Mouse (Mus musculus): ENCODE data around the gene Rgs7bp. TPM values are rescaled to one million over a fixed set of nuclear protein-coding genes. Genes with fewer than 3 reads are reported as not detected.

Rgs7bp gene
- polyA plus RNA-seq, 1 experiment from 2014 or later, result 3.8 TPM

GRCm38 (mm10) chr13:105051432-105051831 lies 3.3 kb downstream of the Rgs7bp start:
- Histone ChIP-seq H3K27ac (no peak overlapping the region), H3K9me3 (no peaks in the 10 kb centered on the region), H3K27me3 (peaks cover 14% of the 10 kb centered on the region), H3K4me1 (peaks cover 9% of the 10 kb centered on the region; the same call in 1 of the 2 replicates), H3K36me3 (no peaks in the 10 kb centered on the region), H3K9ac (no peak overlapping the region), H3K4me3 (no peak overlapping the region), H3K4me2 (replicated peaks) (no peak overlapping the region)
- no peak for ATAC-seq (ENCODE audit: insufficient number of reproducible peaks, insufficient read depth, low FRiP score, low TSS enrichment)
- WGBS, result 30% methylated on average over 6 of the region's 6 CpGs

- Histone ChIP-seq H3K4me3 (no peak overlapping the region), H3K4me1 (0 out of 2 replicates have a peak, but pooled peaks cover 5% of the 10 kb centered on the region), H3K27ac (no peak overlapping the region), H3K4me2 (replicated peaks) (no peak overlapping the region), H3K9me3 (no peaks in the 10 kb centered on the region), H3K27me3 (peaks cover 9% of the 10 kb centered on the region), H3K36me3 (no peaks in the 10 kb centered on the region), H3K9ac (no peak overlapping the region)
- 80% methylated on average over 8 of the region's 8 CpGs for WGBS
- ATAC-seq (ENCODE audit: insufficient number of reproducible peaks, insufficient read depth, low FRiP score, low TSS enrichment), result no peak
Observed at GRCm38 (mm10) chr13:105048662-105049061, 6.1 kb downstream of the Rgs7bp start.

GRCm38 (mm10) chr13:105047377-105047776 lies 7.4 kb downstream of the Rgs7bp start:
- ATAC-seq (ENCODE audit: insufficient number of reproducible peaks, insufficient read depth, low FRiP score, low TSS enrichment), result no peak
- 59% methylated on average over 9 of the region's 9 CpGs for WGBS
- Histone ChIP-seq H3K9me3 (no peaks in the 10 kb centered on the region), H3K4me1 (no peaks in the 10 kb centered on the region), H3K27ac (no peak overlapping the region), H3K4me3 (no peak overlapping the region), H3K9ac (no peak overlapping the region), H3K4me2 (replicated peaks) (no peak overlapping the region), H3K36me3 (no peaks in the 10 kb centered on the region), H3K27me3 (no peaks in the 10 kb centered on the region)

GRCm38 (mm10) chr13:105043882-105044281 lies 10.8 kb downstream of the Rgs7bp start:
- ATAC-seq (ENCODE audit: insufficient number of reproducible peaks, insufficient read depth, low FRiP score, low TSS enrichment), result no peak
- 60% methylated on average over 3 of the region's 3 CpGs for WGBS
- Histone ChIP-seq H3K4me2 (replicated peaks) (no peak overlapping the region), H3K4me1 (no peaks in the 10 kb centered on the region), H3K27ac (no peak overlapping the region), H3K4me3 (no peak overlapping the region), H3K9me3 (no peaks in the 10 kb centered on the region), H3K9ac (no peak overlapping the region), H3K27me3 (no peaks in the 10 kb centered on the region), H3K36me3 (no peaks in the 10 kb centered on the region)

GRCm38 (mm10) chr13:105038334-105038733 lies 16.4 kb downstream of the Rgs7bp start:
- Histone ChIP-seq H3K27me3 (no peaks in the 10 kb centered on the region), H3K36me3 (no peaks in the 10 kb centered on the region), H3K27ac (no peak overlapping the region), H3K4me3 (no peak overlapping the region), H3K4me1 (no peaks in the 10 kb centered on the region), H3K9ac (no peak overlapping the region), H3K4me2 (replicated peaks) (no peak overlapping the region), H3K9me3 (no peaks in the 10 kb centered on the region)
- WGBS, result 74% methylated on average over 5 of the region's 5 CpGs
- no peak for ATAC-seq (ENCODE audit: insufficient number of reproducible peaks, insufficient read depth, low FRiP score, low TSS enrichment)

- Histone ChIP-seq H3K4me2 (replicated peaks) (no peak overlapping the region), H3K27ac (no peak overlapping the region), H3K9ac (no peak overlapping the region), H3K9me3 (no peaks in the 10 kb centered on the region), H3K4me1 (no peaks in the 10 kb centered on the region), H3K4me3 (no peak overlapping the region), H3K27me3 (no peaks in the 10 kb centered on the region), H3K36me3 (no peaks in the 10 kb centered on the region)
- ATAC-seq (ENCODE audit: insufficient number of reproducible peaks, insufficient read depth, low FRiP score, low TSS enrichment), result no peak
- 84% methylated on average over 12 of the region's 12 CpGs for WGBS
Observed at GRCm38 (mm10) chr13:105037816-105038215, 16.9 kb downstream of the Rgs7bp start.

GRCm38 (mm10) chr13:105031882-105032281 lies 22.8 kb downstream of the Rgs7bp start:
- H3K27me3 ChIP-seq, result no peaks in the 10 kb centered on the region
- H3K4me3 ChIP-seq, result no peak overlapping the region
- H3K4me1 ChIP-seq, result no peaks in the 10 kb centered on the region
- H3K4me2 ChIP-seq (replicated peaks), result no peak overlapping the region
- ATAC-seq (ENCODE audit: insufficient number of reproducible peaks, insufficient read depth, low FRiP score, low TSS enrichment), result no peak
- no peak overlapping the region for H3K27ac ChIP-seq
- no peak overlapping the region for H3K9ac ChIP-seq
- no peaks in the 10 kb centered on the region for H3K9me3 ChIP-seq
- H3K36me3 ChIP-seq, result no peaks in the 10 kb centered on the region

- Histone ChIP-seq H3K27ac (no peak overlapping the region), H3K4me2 (replicated peaks) (no peak overlapping the region), H3K36me3 (no peaks in the 10 kb centered on the region), H3K4me1 (no peaks in the 10 kb centered on the region), H3K4me3 (no peak overlapping the region), H3K27me3 (no peaks in the 10 kb centered on the region), H3K9me3 (no peaks in the 10 kb centered on the region), H3K9ac (no peak overlapping the region)
- 73% methylated on average over 3 of the region's 3 CpGs for WGBS
- no peak for ATAC-seq (ENCODE audit: insufficient number of reproducible peaks, insufficient read depth, low FRiP score, low TSS enrichment)
Observed at GRCm38 (mm10) chr13:105028276-105028675, 26.5 kb downstream of the Rgs7bp start.

GRCm38 (mm10) chr13:105016577-105016976 lies 38.2 kb downstream of the Rgs7bp start:
- ATAC-seq (ENCODE audit: insufficient number of reproducible peaks, insufficient read depth, low FRiP score, low TSS enrichment), result no peak
- H3K4me3 ChIP-seq, result no peak overlapping the region
- H3K36me3 ChIP-seq, result no peaks in the 10 kb centered on the region
- H3K4me1 ChIP-seq, result no peaks in the 10 kb centered on the region
- H3K9me3 ChIP-seq, result no peaks in the 10 kb centered on the region
- 80% methylated on average over 9 of the region's 9 CpGs for WGBS
- H3K4me2 ChIP-seq (replicated peaks), result no peak overlapping the region
- H3K27ac ChIP-seq, result no peak overlapping the region
- H3K27me3 ChIP-seq, result no peaks in the 10 kb centered on the region
- H3K9ac ChIP-seq, result no peak overlapping the region

GRCm38 (mm10) chr13:105015710-105016404 lies 38.9 kb downstream of the Rgs7bp start:
- WGBS, result 77% methylated on average over 8 of the region's 8 CpGs
- no peak overlapping the region for H3K4me2 ChIP-seq (replicated peaks)
- no peak for ATAC-seq (ENCODE audit: insufficient number of reproducible peaks, insufficient read depth, low FRiP score, low TSS enrichment)
- no peaks in the 10 kb centered on the region for H3K9me3 ChIP-seq
- no peak overlapping the region for H3K4me3 ChIP-seq
- H3K27ac ChIP-seq, result no peak overlapping the region
- no peak overlapping the region for H3K9ac ChIP-seq
- no peaks in the 10 kb centered on the region for H3K4me1 ChIP-seq
- H3K27me3 ChIP-seq, result no peaks in the 10 kb centered on the region
- H3K36me3 ChIP-seq, result no peaks in the 10 kb centered on the region

- Histone ChIP-seq H3K9ac (no peak overlapping the region), H3K4me1 (no peaks in the 10 kb centered on the region), H3K27ac (no peak overlapping the region), H3K4me3 (no peak overlapping the region), H3K36me3 (no peaks in the 10 kb centered on the region), H3K9me3 (no peaks in the 10 kb centered on the region), H3K27me3 (no peaks in the 10 kb centered on the region), H3K4me2 (replicated peaks) (no peak overlapping the region)
- WGBS, result 85% methylated on average over 5 of the region's 5 CpGs
- no peak for ATAC-seq (ENCODE audit: insufficient number of reproducible peaks, insufficient read depth, low FRiP score, low TSS enrichment)
Observed at GRCm38 (mm10) chr13:105011300-105011699, 43.4 kb downstream of the Rgs7bp start.

GRCm38 (mm10) chr13:105008891-105009290 lies 45.8 kb downstream of the Rgs7bp start:
- 90% methylated on average over 2 of the region's 2 CpGs for WGBS
- no peak for ATAC-seq (ENCODE audit: insufficient number of reproducible peaks, insufficient read depth, low FRiP score, low TSS enrichment)

More at GRCm38 (mm10) chr13:105008891-105009290, 45.8 kb downstream of the Rgs7bp start:
- no peaks in the 10 kb centered on the region for H3K27me3 ChIP-seq
- no peak overlapping the region for H3K9ac ChIP-seq
- H3K4me3 ChIP-seq, result no peak overlapping the region
- no peaks in the 10 kb centered on the region for H3K9me3 ChIP-seq
- H3K27ac ChIP-seq, result no peak overlapping the region
- H3K4me1 ChIP-seq, result no peaks in the 10 kb centered on the region
- no peak overlapping the region for H3K4me2 ChIP-seq (replicated peaks)
- no peaks in the 10 kb centered on the region for H3K36me3 ChIP-seq
